Mouse (Mus musculus) cortical plate, adult 2 months (tissue): Measurements from ENCODE around the gene Tmem26.

Experiments
- CTCF ChIP-seq: fragments of 200-500 bp; IDR thresholded peaks from 2 replicates; pipeline ENCODE4 v1.5.1; 2011; ENCODE audit warnings: mild to moderate bottlenecking, control low read depth, low read length; ENCODE audit not compliant: insufficient read depth; ENCODE audit errors: extremely low read depth
- POLR2A ChIP-seq: fragments of 200-500 bp; IDR thresholded peaks from 2 replicates; pipeline ENCODE4 v1.6.1; 2011; ENCODE audit warnings: mild to moderate bottlenecking, low read length, control low read depth; ENCODE audit not compliant: insufficient read depth; ENCODE audit errors: extremely low read depth

DNA sequence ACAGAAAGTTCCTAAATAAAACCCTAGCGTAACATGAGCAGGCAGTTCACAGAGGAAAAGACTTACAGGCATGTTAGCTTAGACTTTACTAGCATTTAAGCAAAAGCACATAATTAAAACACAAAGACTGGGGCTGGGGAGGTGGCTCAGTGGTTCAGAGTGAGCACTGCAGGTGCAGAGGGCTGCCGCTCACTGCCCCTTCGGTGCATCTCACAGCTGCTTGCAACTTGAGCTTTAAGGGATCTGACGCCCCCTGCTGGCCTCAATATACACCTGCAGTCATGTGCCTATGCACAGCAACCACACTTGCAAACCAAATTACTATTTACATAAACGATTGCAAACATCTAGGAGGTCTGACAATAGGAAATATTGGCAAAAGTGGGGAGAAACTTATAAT lies 87.5 kb downstream of the Tmem26 start:
- TF ChIP-seq CTCF (no peak), POLR2A (no peak)
